Comparison of ENCODE assay signal across 12 mouse cellular contexts in the genomic region with DNA sequence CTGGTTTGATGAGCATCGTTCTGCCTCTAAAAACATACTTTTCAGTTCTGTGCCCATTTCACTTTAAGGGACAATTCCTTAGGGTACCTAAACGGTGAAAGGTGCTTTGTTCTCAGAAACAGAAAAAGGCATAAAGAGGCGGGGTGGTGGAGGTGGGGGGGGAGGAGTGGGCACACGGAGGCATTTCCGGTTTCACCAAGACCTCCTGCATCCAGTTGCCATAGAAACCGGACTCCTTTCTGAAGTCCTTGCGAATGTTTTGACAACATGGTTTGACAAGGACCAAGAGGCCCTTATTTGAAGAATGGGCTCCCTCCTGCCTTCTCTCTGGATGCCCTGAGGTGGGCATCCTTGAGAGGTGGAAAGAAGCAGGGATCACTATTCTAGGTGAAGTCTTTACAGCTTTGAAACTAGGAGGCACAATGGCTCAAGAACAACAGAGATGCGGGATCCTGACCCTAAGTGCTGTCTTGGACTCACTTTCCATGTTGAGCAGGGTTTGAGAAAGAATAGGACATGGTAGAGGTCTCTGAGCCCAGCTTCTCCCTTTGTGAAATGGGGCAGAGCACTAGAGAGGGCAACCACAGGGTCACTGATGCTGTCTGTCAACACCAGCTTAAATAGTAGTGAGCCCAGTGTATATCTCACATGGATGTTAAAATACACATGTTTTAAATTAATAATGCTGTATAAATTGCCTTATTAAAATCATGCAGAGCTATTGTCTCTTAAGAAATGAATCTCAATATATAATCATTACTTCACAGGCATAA. TPM values are rescaled to one million over a fixed set of nuclear protein-coding genes. Genes with fewer than 3 reads are reported as not detected.
DNase-seq lines count a peak whose midpoint lies in the region; ATAC-seq and TF ChIP-seq lines count a peak whose summit lies in the region.
"Had no signal": no experiment of that assay in that cellular context is flagged by ENCODE, and none has a peak within 500 bp of the region (broad histone marks: within the 10 kb centered on the region; RNA-seq: fewer than 3 reads in every experiment).

No protein-coding gene starts in this region.

- peak; percentile 54 for ATAC-seq in forebrain, embryonic 16.5 days
- ATAC-seq in limb, embryonic 13.5 days (ENCODE audit: low FRiP score, low read depth): no peak; the same call in 1 of the 2 replicates
- peak; percentile 81 for ATAC-seq in neural tube, embryonic 15.5 days (ENCODE audit: low FRiP score)
- ATAC-seq in monocyte, adult 5-6 weeks (replicated peaks; ENCODE audit: insufficient number of reproducible peaks, low FRiP score, low TSS enrichment, poor library complexity, severe bottlenecking): no peak

- no peaks in the 10 kb centered on the region for H3K36me3 ChIP-seq in forebrain, embryonic 16.5 days (ENCODE audit: control insufficient read depth, insufficient read depth)
- H3K36me3 ChIP-seq in limb, embryonic 13.5 days: no peaks in the 10 kb centered on the region
- no peaks in the 10 kb centered on the region for H3K36me3 ChIP-seq in neural tube, embryonic 15.5 days
- H3K36me3 ChIP-seq: heart, embryonic 13.5 days had no signal

- no peak overlapping the region; the same call in 1 of the 2 replicates for H3K9ac ChIP-seq in forebrain, embryonic 16.5 days (replicated peaks; ENCODE audit: low read depth, low read length)
- no peak overlapping the region; the same call in 1 of the 2 replicates for H3K9ac ChIP-seq in limb, embryonic 13.5 days
- H3K9ac ChIP-seq in neural tube, embryonic 15.5 days (replicated peaks): no peak overlapping the region
- H3K9ac ChIP-seq: heart, embryonic 13.5 days had no signal

- no peak overlapping the region for H3K27ac ChIP-seq in cerebellum, adult 2 months (ENCODE audit: insufficient read depth, low read length)
- no peak overlapping the region for H3K27ac ChIP-seq in forebrain, embryonic 16.5 days (ENCODE audit: low read length)
- H3K27ac ChIP-seq in limb, embryonic 13.5 days: no peak overlapping the region
- H3K27ac ChIP-seq in neural tube, embryonic 15.5 days (replicated peaks): peak overlapping the region; percentile 41; the same call in 1 of the 2 replicates
- H3K27ac ChIP-seq: heart, embryonic 13.5 days had no signal

- H3K27me3 ChIP-seq in cerebellum, adult 2 months (ENCODE audit: control insufficient read depth, insufficient read depth, low read length): no peaks in the 10 kb centered on the region
- no peaks in the 10 kb centered on the region for H3K27me3 ChIP-seq in forebrain, embryonic 16.5 days (replicated peaks; ENCODE audit: control insufficient read depth, insufficient read depth, low read length)
- peaks cover 6% of the 10 kb centered on the region; the same call in 1 of the 2 replicates for H3K27me3 ChIP-seq in limb, embryonic 13.5 days
- H3K27me3 ChIP-seq in neural tube, embryonic 15.5 days (replicated peaks): no peaks in the 10 kb centered on the region
- H3K27me3 ChIP-seq: heart, embryonic 13.5 days had no signal

- no peak for TF ChIP-seq POLR2A in cerebellum, adult 2 months (IDR thresholded peaks at IDR 0.05; ENCODE audit: borderline replicate concordance, insufficient read depth, low read length)

- TF ChIP-seq CTCF in cerebellum, adult 2 months (IDR thresholded peaks at IDR 0.05; ENCODE audit: borderline replicate concordance, insufficient read depth, low read depth, low read length): no peak

- intact Hi-C loops in heart, postnatal 36 days (cut with DNase I): no loop called here

- H3K4me2 ChIP-seq in forebrain, embryonic 16.5 days (ENCODE audit: low read length): peak overlapping the region; percentile 33
- H3K4me2 ChIP-seq in limb, embryonic 13.5 days (replicated peaks): peak overlapping the region; percentile 31
- H3K4me2 ChIP-seq in neural tube, embryonic 15.5 days: peak overlapping the region; percentile 42
- H3K4me2 ChIP-seq: heart, embryonic 13.5 days had no signal

- no peaks in the 10 kb centered on the region for H3K9me3 ChIP-seq in forebrain, embryonic 16.5 days (ENCODE audit: control insufficient read depth, low read length)
- no peaks in the 10 kb centered on the region for H3K9me3 ChIP-seq in limb, embryonic 13.5 days
- no peaks in the 10 kb centered on the region for H3K9me3 ChIP-seq in neural tube, embryonic 15.5 days (replicated peaks)
- H3K9me3 ChIP-seq: heart, embryonic 13.5 days had no signal

- H3K4me1 ChIP-seq in cerebellum, adult 2 months (ENCODE audit: control insufficient read depth, insufficient read depth, low read length): no peaks in the 10 kb centered on the region
- no peaks in the 10 kb centered on the region for H3K4me1 ChIP-seq in forebrain, embryonic 16.5 days (replicated peaks; ENCODE audit: control insufficient read depth, insufficient read depth, low read length)
- no peaks in the 10 kb centered on the region for H3K4me1 ChIP-seq in limb, embryonic 13.5 days
- H3K4me1 ChIP-seq in neural tube, embryonic 15.5 days: peaks cover 4% of the 10 kb centered on the region; the same call in 1 of the 2 replicates
- H3K4me1 ChIP-seq: heart, embryonic 13.5 days had no signal

- no peak overlapping the region for H3K4me3 ChIP-seq in cerebellum, adult 2 months (replicated peaks; ENCODE audit: insufficient read depth, low read depth, low read length)
- H3K4me3 ChIP-seq in forebrain, embryonic 16.5 days (replicated peaks; ENCODE audit: low read length): no peak overlapping the region
- no peak overlapping the region for H3K4me3 ChIP-seq in limb, embryonic 13.5 days
- no peak overlapping the region for H3K4me3 ChIP-seq in neural tube, embryonic 15.5 days (replicated peaks)
- H3K4me3 ChIP-seq: heart, embryonic 13.5 days had no signal

- WGBS in cerebellum, adult 2 months: 24% methylated on average over 8 of the region's 8 CpGs
- WGBS in forebrain, embryonic 16.5 days: 24% methylated on average over 8 of the region's 8 CpGs
- 25% methylated on average over 8 of the region's 8 CpGs for WGBS in limb, embryonic 13.5 days
- WGBS in neural tube, embryonic 15.5 days: 33% methylated on average over 8 of the region's 8 CpGs

- DNase-seq in cerebellum, postnatal 10 days: peak; percentile 33 to 56
- no peak for DNase-seq in cerebellum, adult 2 months
- DNase-seq in right cerebral cortex, postnatal 25 days: no peak
- DNase-seq in heart, postnatal 36 days: no peak
- DNase-seq: cerebellum, adult 9-11 months; kidney, adult 18-20 months; spleen, adult 18-20 months had no signal

RNA-seq across cellular contexts. Expression of a gene that starts 43.9 kb away (rescaled TPM):
- 465 and 491 TPM in 2 replicates for polyA plus RNA-seq in cerebellum, adult 2 months (2012; rRNA removed)
- 522 and 568 TPM in 2 replicates for polyA plus RNA-seq in forebrain, embryonic 16.5 days (2015; fragmentation: Nextera tagmentation; extraction: Ambion mirVana)
- 543 and 554 TPM in 2 replicates for polyA plus RNA-seq in limb, embryonic 13.5 days (2015; fragmentation: Nextera tagmentation; extraction: Ambion mirVana)
- polyA plus RNA-seq in neural tube, embryonic 15.5 days (2015; fragmentation: Nextera tagmentation; extraction: Ambion mirVana): 733 and 798 TPM in 2 replicates
- 18.0 to 32.2 TPM (median 21.1 TPM) in 3 replicates for total RNA-seq in monocyte, adult 5-6 weeks (2017)
- total RNA-seq in heart, postnatal 36 days (2021): 10 to 100 TPM in 1 of 2 experiments, 1 to 10 TPM in 1; 8.3 to 15.1 TPM

Comparison
In these comparisons a context has a peak if more than half of its experiments do, and no peak if none do; other contexts are left out.
1. DNase-seq: peak in cerebellum, postnatal 10 days (2 of 2); none in cerebellum, adult 2 months (0 of 2), right cerebral cortex, postnatal 25 days (single experiment) and heart, postnatal 36 days (0 of 2).
2. ATAC-seq: peak in forebrain, embryonic 16.5 days (single experiment) and neural tube, embryonic 15.5 days (single experiment); none in limb, embryonic 13.5 days (single experiment) and monocyte, adult 5-6 weeks (single experiment).
3. Peak in every context shown above with its lines, with median percentiles within 50 percentile points of each other: H3K4me2 ChIP-seq.